Mouse (Mus musculus) gastrocnemius, postnatal 4 days (tissue): Measurements from ENCODE around the gene Prpf6. TPM values are rescaled to one million over a fixed set of nuclear protein-coding genes. Genes with fewer than 3 reads are reported as not detected.

Experiments used
- DNase-seq, 2 experiments: peaks; one replicate each; pipeline ENCODE4 v3.0.0; 2021 to 2022; ENCODE audit warnings: low spot score in 2 of 2, mixed read lengths in 2 of 2
- total RNA-seq, 2 experiments: library from RNA; stranded (reverse); gene quantifications; 2 replicates each; pipeline ENCODE4 v1.2.3; 2021

The Prpf6 gene
- total RNA-seq, 2 experiments from 2014 or later, result 41.9 to 43.9 TPM

DNA sequence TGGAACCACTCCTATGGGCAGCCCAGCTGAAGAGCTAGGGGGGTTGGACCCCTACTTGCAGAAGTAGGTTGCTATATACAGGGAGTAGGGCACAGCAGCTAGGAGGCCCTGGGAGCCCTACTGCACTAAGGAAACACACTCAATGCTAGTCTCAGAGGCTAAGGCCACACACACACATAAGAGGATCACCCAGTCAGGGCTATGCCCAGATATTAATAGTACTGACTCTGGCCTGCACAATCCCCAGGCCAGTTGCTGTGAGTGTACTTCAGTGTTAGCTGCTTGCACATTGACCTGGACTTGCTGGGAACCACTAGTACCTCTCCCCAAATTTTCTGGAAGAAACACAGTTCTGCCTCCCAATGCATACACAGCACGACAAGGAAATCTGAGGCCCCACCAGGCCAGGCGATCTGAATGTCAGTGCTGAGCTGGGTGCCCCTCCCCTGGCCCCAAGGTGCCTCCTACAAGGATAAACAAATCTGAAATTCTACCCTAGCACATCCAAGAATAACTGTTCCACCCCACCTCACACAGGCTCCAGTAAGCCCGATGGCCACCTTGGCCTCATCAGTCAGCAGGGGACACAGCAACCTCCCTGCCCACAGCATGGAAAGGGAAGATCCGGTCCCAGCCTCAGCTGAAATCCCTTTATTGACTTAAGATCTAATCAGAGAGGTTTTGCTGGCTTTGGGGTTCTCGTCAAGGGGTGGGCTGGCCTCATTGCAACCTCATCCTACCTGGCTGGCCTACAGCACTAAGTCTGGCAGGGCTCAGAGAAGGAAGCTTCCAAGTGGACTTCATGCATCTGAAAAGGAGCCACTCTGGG is 12.7 kb upstream of the Prpf6 start:
- no peak for DNase-seq

GRCm38 (mm10) chr2:181579681-181580080 is 12.0 kb upstream of the Prpf6 start:
- DNase-seq, result no peak

- no peak for DNase-seq
Observed at GRCm38 (mm10) chr2:181580131-181580772, 11.4 kb upstream of the Prpf6 start.

DNA sequence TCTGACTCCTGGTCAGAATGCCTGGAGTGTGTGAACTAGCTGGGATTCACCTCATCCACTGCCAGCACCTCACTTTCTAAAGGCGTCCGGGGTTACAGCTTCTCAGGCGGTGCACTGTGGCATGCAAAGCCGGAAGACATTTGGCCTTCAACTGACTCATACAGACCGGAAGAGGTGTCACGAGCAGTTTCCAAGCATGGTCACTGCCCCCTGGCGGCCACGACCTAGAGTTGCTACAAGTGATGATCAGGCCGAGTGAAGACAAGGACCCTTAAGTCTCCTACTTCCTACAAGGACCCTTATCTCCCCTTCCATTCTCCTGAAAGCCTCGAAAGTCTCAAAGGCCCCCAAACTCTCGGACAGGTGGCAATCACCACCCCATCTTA is 10.7 kb upstream of the Prpf6 start:
- peak; percentile 71 to 83 for DNase-seq

DNA sequence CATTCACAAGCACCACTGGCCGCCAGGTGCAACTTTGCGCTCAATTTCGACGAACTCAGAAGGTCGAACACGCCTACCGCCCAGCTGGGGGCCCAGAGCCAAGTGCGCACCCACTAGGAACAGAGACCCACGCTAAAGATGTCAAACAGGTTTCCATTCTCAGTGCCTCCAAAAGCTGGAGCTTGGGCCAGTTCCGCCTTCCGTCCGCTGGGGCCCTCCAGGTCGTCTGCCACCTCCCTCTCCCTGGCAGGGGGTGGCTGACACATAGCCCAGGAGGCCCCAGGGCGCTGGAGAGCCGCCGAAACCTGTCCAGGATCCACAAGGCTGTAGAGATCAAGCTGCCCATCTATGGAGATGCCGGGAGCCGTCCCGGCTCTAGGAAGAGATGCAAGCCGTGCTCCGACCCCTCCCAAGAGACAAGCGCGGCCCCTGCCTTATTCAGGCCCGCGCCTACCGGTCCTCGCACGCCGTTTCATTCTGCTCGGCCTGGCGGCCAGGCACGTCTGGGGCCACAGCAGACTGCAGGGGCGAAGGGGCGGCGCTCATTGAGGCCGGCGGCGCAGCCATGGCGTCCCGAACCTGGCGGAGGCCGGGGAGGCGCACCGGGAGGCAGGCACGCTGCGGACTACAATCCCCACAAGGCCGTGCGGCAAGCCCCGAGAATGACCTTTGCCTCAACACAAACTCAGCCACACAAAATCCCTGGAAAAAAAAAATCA is 10.1 kb upstream of the Prpf6 start:
- DNase-seq, result peak; percentile 78 to 88

DNA sequence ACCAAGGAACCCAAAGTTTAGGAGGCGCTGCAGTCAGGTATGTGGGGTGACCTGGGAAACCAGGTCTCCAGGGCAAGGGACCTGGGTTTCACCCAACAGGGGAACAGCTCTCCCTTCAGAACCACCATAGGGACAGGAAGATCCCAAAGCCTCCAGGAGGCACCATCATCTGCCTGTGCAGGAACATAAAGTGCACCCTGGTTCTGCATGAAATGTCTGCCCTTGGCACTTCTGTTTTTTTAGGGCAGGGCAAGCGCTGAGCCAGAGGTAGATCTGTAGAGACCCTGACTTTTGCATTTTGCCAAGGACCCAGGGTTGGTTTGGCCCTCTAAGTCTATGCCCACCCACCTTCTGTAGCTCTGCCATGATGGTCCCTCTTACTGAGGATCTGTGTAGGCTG is 9.3 kb upstream of the Prpf6 start:
- DNase-seq, result peak in 1 of 2 experiments; percentile 7

DNA sequence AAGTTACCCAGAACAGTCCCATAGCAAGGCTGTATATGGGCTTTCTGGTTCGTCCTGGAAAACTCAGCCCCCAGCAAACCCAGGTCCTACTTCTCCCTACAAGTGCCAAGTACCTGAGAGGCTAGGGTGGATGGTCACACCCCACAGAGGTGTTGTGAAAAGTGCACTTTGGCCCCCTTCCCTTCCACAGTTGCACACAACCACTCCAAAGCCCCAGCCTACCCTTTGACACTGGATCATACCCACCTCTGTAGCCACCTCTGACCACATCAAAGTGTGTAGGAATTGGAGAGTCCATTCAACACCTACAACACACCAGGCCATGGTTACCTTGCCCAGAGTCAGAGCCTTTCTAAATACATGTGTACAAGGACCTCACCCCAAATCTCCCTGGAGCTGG is 8.7 kb upstream of the Prpf6 start:
- DNase-seq, result peak in 1 of 2 experiments; percentile 8

GRCm38 (mm10) chr2:181583460-181584257 is 8.0 kb upstream of the Prpf6 start:
- peak in 1 of 2 experiments; percentile 6 for DNase-seq

DNA sequence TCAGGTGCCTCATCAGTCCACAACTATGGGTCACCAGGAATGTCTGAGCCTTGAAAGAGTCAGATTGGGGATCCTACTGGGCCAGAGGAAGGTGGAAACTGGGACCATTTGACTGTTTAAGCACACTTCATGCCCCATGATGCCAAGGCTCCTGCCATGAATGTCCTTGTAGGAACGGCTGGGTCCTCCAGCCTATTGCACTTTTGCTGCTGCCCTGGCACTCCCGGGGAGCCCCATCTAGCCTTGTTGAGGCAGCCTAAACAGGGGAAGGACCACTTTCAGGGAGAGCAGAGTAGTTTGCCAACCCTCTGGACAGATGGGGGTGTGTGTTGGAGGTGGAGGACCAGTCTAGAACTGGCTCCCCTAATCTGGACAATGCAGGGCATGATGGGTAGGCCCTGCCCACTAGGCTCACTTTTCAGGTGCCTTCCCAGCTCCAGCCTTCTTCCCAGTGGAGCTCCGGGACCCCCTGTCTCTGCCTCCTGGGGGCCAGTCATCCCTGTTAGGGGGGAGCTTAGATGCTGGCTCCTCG is 7.2 kb upstream of the Prpf6 start, which contains the start of gene Uckl1:
Gene Uckl1 (minus strand): TSS at position 482 of the 532 bp plus-strand sequence.
- peak in 1 of 2 experiments; percentile 6 for DNase-seq

DNA sequence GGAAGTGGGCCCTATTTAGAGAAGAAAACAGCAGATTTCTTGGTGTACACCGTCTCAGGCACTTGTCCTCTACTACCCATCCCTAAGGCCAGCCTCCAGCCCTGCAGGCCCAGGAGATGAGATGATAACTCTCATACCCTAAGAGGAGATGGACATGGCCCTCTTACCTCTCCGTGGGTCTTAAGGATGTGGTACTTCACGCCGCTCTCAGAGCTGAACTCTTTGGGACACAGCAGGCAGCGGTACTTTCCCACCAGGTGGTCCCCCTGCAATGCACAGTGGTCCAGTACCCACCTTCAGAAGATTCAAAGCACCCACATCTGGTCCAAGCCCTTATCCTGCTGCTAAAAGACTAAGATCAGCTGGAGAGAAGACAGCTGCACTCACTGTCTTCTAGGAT is 6.2 kb upstream of the Prpf6 start:
- no peak for DNase-seq

GRCm38 (mm10) chr2:181586124-181586523 is 5.5 kb upstream of the Prpf6 start:
- DNase-seq, result no peak

DNA sequence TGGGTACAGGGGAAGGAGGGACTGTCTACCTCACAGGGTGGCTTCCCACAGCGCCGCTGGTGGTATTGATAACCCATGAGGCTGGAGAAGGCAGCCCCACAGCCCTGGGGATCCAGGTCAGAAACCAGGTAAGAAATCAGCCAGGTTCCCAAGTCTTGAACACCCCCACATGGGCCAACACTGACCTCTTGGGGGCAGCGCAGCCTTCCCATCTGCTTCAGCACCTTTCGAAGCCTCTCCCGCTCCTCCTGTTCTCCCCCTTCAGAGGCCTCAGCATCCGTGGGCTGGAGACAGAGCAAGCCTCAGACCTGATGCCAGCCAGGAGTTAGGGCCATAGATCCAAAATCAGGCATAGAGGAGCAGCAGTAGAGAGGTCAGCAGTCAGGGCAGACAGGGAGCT is 3.9 kb upstream of the Prpf6 start:
- DNase-seq, result peak in 1 of 2 experiments; percentile 7

DNA sequence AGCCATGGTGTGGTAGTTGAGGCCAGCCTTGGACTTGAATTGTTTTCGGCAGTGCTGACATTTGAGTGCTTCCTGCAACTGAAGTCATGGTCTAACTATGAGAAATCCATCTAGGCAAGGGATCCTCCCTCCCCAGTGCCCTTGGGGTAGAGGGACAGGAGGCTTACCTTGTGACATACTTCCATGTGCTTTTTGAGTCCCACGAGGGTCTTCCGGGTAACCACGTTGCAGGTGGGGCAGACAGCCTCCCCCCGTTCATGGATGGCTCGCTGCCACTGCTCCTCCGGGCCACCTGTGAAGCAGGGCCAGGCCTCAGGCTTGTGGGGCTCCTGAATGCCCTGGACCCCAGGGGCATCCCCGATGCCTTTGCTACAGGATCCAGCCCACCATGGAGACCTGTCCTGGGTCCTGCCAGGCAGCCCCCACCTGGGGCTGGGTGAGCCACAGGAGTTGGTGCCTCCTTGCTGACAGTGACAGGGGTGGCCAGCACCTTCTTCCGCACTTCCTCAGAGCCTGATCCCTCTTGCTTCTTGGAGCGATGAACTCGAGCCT is 3.4 kb upstream of the Prpf6 start:
- DNase-seq, result peak in 1 of 2 experiments; percentile 8

- DNase-seq, result peak; percentile 8 to 15
Observed at GRCm38 (mm10) chr2:181589011-181589731, 2.5 kb upstream of the Prpf6 start.

DNA sequence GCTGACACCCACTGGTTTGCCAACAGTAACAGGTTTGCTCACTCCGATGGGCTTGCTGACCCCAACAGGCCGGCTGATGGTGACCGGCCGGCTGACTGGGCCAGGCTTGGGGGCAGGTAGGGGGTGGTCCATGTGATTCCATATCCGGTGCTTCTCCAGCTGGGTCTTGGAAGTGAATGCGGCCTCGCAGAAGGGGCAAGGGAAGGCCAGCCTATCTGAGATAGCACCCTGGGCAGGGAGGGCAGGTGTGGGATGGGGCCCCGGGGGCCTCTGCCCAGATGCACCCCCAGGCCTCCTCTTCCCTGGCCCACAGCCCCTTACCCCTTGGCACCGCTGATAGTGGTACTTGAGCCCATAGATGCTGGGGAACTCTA is 1.9 kb upstream of the Prpf6 start:
- peak; percentile 7 to 19 for DNase-seq

DNA sequence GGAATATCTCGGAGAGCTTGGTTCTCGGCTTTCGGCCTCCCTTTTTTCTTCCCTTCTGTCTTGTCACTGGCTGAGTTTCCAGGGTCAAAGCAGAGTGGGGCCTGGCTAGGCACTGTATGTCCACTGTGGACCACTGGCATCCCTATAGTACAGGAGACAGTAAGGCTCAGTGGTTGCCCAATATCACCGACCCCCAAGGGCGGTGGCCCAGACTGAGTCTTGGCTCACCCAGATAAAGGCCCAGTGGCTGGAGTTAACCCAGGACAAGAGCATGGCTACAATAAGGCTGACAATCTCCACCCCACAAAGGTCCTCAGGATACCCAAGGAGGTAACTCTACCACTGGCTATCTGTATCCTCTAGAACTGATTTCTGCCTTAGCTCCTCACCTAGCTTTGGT is 1.2 kb upstream of the Prpf6 start:
- peak; percentile 5 to 6 for DNase-seq

- DNase-seq, result peak; percentile 65 to 75
Observed at GRCm38 (mm10) chr2:181592231-181593041, 768 bp downstream of the Prpf6 start, which contains the start of gene Zfp512b. TSS of gene Zfp512b (minus strand) at chr2:181592803.

DNA sequence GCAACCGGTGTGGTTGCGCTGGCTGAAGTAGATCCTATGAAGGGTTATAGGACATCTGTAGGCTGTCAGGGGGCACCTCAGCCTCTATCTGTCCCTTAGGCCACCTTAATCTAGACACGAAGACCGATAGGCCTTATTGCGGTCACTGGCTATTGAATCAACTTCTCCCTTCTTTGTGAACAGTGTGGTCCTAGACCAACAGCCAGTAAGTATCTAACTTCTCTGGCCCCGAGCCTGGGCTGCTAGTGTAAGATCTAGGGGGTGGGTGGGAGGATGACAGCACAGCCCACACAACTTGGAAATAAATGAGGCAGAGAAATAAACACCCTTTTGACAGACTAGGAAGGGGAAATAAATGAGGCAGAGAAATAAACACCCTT is 1.4 kb downstream of the Prpf6 start:
- DNase-seq, result peak in 1 of 2 experiments; percentile 48

DNA sequence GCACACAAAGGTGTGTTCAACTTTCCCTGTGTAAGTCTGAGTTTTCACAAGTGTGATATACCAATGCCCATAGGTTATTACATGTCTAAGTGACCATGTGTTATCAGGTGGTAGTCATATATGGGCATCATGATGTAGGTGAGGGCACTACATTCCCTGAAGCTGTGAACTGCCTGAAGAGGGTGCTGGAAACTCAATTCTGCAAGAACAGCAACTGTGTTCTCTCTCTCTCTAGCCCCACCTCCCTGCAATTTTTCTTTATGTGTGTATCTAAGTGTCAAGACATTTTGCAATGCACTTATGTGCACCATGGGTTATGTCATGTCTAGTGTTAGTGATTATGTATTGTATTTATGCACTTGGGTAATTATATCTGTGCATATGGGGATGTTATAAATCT is 2.3 kb downstream of the Prpf6 start:
- no peak for DNase-seq
